Mouse (Mus musculus) liver, adult 2 months (tissue): ENCODE measurements around the gene Hap1.

Experiments
- CTCF ChIP-seq: fragments of 200-500 bp; IDR thresholded peaks from 2 replicates; pipeline ENCODE4 v1.5.1; 2011; ENCODE audit warnings: low read depth, low read length, control low read depth
- POLR2A ChIP-seq: fragments of 200-500 bp; IDR thresholded peaks from 2 replicates; pipeline ENCODE4 v1.6.1; 2011; ENCODE audit warnings: low read length, control low read depth; ENCODE audit not compliant: insufficient read depth; ENCODE audit errors: extremely low read depth

- TF ChIP-seq CTCF (no peak), POLR2A (no peak)
Measured at GRCm38 (mm10) chr11:100312096-100312679, 43.7 kb downstream of the Hap1 start.
